Comparison of ENCODE assay signal across 8 mouse cellular contexts in genomic region chr4:120589815-120590422, GRCm38 (mm10). TPM values are rescaled to one million over a fixed set of nuclear protein-coding genes. Genes with fewer than 3 reads are reported as not detected.
A peak's percentile ranks its signal among the peaks of the same experiment; 100 is the strongest.
DNase-seq lines count a peak whose midpoint lies in the region; ATAC-seq lines count a peak whose summit lies in the region.

No protein-coding gene starts in this region.

- ATAC-seq in granulocyte monocyte progenitor cell, adult 5-6 weeks (replicated peaks; ENCODE audit: poor library complexity, severe bottlenecking) = peak; percentile 86
- ATAC-seq in limb, embryonic 12.5 days (ENCODE audit: insufficient number of reproducible peaks, insufficient read depth, low FRiP score, low TSS enrichment, low read depth) = peak; percentile 81; the same call in 1 of the 2 replicates
- ATAC-seq in midbrain, embryonic 14.5 days (ENCODE audit: low FRiP score, low TSS enrichment) = peak; percentile 78; the same call in 1 of the 2 replicates

- no peaks in the 10 kb centered on the region for H3K9me3 ChIP-seq in limb, embryonic 12.5 days
- H3K9me3 ChIP-seq in midbrain, embryonic 14.5 days (ENCODE audit: control insufficient read depth, low read length) = no peaks in the 10 kb centered on the region

- peak; percentile 34 for DNase-seq in ovary, postnatal 14 days (ENCODE audit: low spot score)
- DNase-seq in ovary, adult 18-20 months (ENCODE audit: low spot score) = no peak
- peak; percentile 73 to 79 for DNase-seq in cerebellum, postnatal 36 days
- peak; percentile 63 for DNase-seq in kidney, adult 11 months
- DNase-seq in midbrain, embryonic 14.5 days = peak; percentile 91
- peak; percentile 48 to 49 for DNase-seq in spleen, postnatal 36 days (ENCODE audit: low spot score in 2 of 2)

- H3K27ac ChIP-seq in limb, embryonic 12.5 days = 0 out of 2 replicates have a peak overlapping the region, but pooled peaks have one; percentile 9
- no peak overlapping the region for H3K27ac ChIP-seq in midbrain, embryonic 14.5 days (replicated peaks; ENCODE audit: low read depth, low read length)

- H3K9ac ChIP-seq in limb, embryonic 12.5 days (replicated peaks) = no peak overlapping the region
- no peak overlapping the region; the same call in 1 of the 2 replicates for H3K9ac ChIP-seq in midbrain, embryonic 14.5 days (replicated peaks; ENCODE audit: low read length)

- H3K4me2 ChIP-seq in limb, embryonic 12.5 days = no peak overlapping the region
- no peak overlapping the region for H3K4me2 ChIP-seq in midbrain, embryonic 14.5 days (ENCODE audit: low read length)

- no peaks in the 10 kb centered on the region for H3K36me3 ChIP-seq in limb, embryonic 12.5 days
- H3K36me3 ChIP-seq in midbrain, embryonic 14.5 days (ENCODE audit: control insufficient read depth, insufficient read depth, low read length) = no peaks in the 10 kb centered on the region

- H3K4me3 ChIP-seq in limb, embryonic 12.5 days (replicated peaks) = no peak overlapping the region
- no peak overlapping the region for H3K4me3 ChIP-seq in midbrain, embryonic 14.5 days (replicated peaks; ENCODE audit: low read depth, low read length)

- H3K4me1 ChIP-seq in limb, embryonic 12.5 days (replicated peaks) = peaks cover 4% of the 10 kb centered on the region; the same call in 1 of the 2 replicates
- H3K4me1 ChIP-seq in midbrain, embryonic 14.5 days (ENCODE audit: control insufficient read depth, insufficient read depth, low read length) = no peaks in the 10 kb centered on the region

- peaks cover 22% of the 10 kb centered on the region for H3K27me3 ChIP-seq in limb, embryonic 12.5 days
- peaks cover 5% of the 10 kb centered on the region; the same call in 1 of the 2 replicates for H3K27me3 ChIP-seq in midbrain, embryonic 14.5 days (ENCODE audit: control insufficient read depth, insufficient read depth, low read length)

- 37% methylated on average over 5 of the region's 5 CpGs for WGBS in limb, embryonic 12.5 days
- WGBS in midbrain, embryonic 14.5 days = 27% methylated on average over 5 of the region's 5 CpGs

RNA-seq across cellular contexts. Expression of gene Gm8439, which starts 1.4 kb away (rescaled TPM):
- not detected in 2 replicates for total RNA-seq in granulocyte monocyte progenitor cell, adult 5-6 weeks (2014; fragmentation: Nextera tagmentation)
- total RNA-seq in granulocyte monocyte progenitor cell, adult 5-6 weeks (2017) = not detected in 2 replicates
- polyA plus RNA-seq in limb, embryonic 12.5 days (2016; fragmentation: Nextera tagmentation; extraction: Ambion mirVana) = not detected in 2 replicates
- not detected in 2 replicates for polyA plus RNA-seq in midbrain, embryonic 14.5 days (2014; fragmentation: Nextera tagmentation; extraction: Ambion mirVana)

RNA-seq across cellular contexts. Expression of gene Ctps, which starts 19.8 kb away (rescaled TPM):
- 50.4 and 59.5 TPM in 2 replicates for total RNA-seq in granulocyte monocyte progenitor cell, adult 5-6 weeks (2014; fragmentation: Nextera tagmentation)
- total RNA-seq in granulocyte monocyte progenitor cell, adult 5-6 weeks (2017) = 60.1 and 63.1 TPM in 2 replicates
- 110 and 112 TPM in 2 replicates for polyA plus RNA-seq in limb, embryonic 12.5 days (2016; fragmentation: Nextera tagmentation; extraction: Ambion mirVana)
- polyA plus RNA-seq in midbrain, embryonic 14.5 days (2014; fragmentation: Nextera tagmentation; extraction: Ambion mirVana) = 77.0 and 95.2 TPM in 2 replicates

RNA-seq across cellular contexts. Expression of gene Slfnl1, which starts 57.9 kb away (rescaled TPM):
- not detected in 2 replicates for total RNA-seq in granulocyte monocyte progenitor cell, adult 5-6 weeks (2014; fragmentation: Nextera tagmentation)
- total RNA-seq in granulocyte monocyte progenitor cell, adult 5-6 weeks (2017) = not detected in 2 replicates
- polyA plus RNA-seq in limb, embryonic 12.5 days (2016; fragmentation: Nextera tagmentation; extraction: Ambion mirVana) = not detected in 2 replicates
- not detected in 2 replicates for polyA plus RNA-seq in midbrain, embryonic 14.5 days (2014; fragmentation: Nextera tagmentation; extraction: Ambion mirVana)
